Mouse (Mus musculus) heart, postnatal 0 days (tissue): ENCODE measurements around the gene Wrap73.

Experiments
- CTCF ChIP-seq: IDR thresholded peaks from 2 replicates; pipeline ENCODE4 v1.5.1; 2016; ENCODE audit warnings: antibody characterized with exemption, control low read depth, low read depth
- EP300 ChIP-seq: IDR thresholded peaks from 2 replicates; pipeline ENCODE4 v1.6.1; 2016; ENCODE audit warnings: antibody characterized with exemption, low read depth

DNA sequence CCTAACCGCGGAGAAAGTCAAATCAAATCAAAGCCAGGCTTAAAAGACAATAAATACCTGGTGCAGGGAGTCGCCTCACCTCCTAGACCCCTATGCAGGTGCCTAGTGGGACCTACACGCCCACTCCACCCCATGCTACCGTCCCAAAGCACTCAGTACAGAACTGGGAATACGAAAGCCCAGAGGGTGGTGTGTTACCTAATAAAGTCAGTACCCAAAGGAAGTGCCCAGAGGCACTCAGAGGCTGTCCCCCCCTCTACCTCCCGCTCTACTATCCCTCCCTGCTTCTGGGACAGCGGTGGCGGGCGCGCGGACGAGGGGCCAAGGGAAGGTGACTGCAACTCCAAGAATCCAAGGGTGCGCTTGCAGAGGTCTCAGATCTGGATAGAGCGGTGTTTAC lies 27.8 kb downstream of the Wrap73 start:
- no peak for TF ChIP-seq EP300
- no peak for TF ChIP-seq CTCF
